Mouse (Mus musculus) c-Kit-positive CD71-negative TER-119-negative erythroid progenitor cells, embryonic 14.5 days (primary cell): ENCODE measurements at regions not wholly inside any gene's neighbourhood (a gene's known extent, or its start where the extent isn't known, plus 50 kb on each side); places are given as distances from the start of the nearest gene placed in this dataset.

Experiments used
- DNase-seq: peaks from one replicate; pipeline ENCODE4 v3.0.0-alpha.2; 2013; ENCODE audit warnings: low read depth

DNA sequence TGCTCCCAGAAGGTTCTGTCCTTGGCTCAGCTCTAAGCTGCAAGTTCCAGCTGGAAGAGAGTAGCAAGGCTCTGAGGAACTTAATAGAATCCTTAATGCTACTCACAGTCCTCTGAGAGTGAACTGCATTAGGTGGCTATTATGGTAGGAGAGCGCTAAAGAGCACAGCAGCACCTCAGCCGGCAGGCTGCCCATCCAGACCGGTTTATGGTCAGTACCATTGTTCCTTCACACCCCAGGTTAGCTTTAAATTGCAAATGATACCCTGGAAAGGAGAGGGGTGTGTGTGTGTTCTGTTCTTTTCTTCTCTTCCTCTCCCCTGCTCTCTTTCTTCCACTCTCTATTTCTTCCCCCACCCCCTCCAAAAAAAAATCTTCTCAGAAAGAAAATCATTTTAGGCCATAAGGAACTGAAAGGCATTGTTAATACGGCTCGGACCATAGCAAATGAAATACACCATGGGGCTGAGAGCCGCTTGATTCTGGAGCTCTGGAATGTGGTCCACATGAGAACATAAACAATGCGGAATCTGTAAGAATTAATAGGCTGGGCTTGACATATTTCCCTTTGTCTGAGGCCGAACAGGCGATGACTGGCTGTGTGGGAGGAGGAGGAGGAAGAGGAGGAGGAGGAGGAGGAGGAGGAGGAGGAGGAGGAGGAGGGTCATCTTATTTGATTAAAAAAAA, 263.8 kb upstream of the Irx3 start:
- no peak for DNase-seq

DNA sequence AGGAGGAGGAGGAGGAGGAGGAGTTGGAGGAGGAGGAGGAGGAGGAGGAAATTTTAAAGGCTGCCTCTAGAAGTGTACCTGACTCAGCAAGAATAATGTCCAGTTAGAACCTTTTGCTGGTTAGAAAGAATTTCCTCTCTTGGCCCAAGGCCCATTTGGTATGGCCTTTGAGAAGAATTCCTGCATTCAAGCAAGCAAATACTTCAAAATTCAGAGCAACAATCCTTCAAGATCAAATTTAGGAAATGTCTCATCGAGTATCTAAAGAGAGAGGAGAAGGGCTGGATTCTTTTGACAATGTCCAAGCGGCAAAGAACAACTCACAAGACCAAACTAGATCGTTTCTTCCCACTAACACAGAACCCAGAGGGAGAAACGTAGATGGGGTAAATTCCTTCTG, 263.1 kb upstream of the Irx3 start:
- no peak for DNase-seq

DNA sequence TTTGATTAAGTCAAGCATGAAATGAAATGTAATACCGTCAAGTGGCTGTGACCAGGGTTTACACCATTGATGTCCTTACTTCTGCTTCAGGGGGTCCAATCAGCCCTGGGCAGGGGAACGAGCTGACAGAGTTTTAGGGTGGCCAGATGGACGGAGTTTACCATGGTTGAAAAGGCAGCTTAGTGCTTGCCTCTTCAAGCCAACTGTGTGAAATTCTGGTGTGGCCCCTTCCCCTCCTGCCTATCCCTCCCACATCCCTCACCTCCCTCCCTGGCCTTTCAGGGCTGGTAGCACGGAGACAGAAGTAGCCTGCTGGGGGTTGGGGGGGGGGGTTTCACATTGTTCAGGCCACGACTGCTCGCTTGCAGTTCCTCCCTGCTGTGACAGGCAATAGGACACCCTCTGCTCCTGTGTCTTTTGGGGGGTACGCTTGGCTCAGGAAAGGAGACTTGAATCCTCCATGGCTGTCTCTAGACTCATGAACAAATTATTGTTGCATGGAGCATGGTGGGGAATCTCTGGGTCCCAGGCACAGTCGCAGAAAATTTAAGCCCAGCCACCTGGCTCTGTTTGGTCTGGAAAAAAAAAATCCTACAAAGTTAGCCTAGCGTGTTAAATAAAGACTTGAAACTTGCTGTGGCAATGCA, 262.4 kb upstream of the Irx3 start:
- DNase-seq: no peak

DNA sequence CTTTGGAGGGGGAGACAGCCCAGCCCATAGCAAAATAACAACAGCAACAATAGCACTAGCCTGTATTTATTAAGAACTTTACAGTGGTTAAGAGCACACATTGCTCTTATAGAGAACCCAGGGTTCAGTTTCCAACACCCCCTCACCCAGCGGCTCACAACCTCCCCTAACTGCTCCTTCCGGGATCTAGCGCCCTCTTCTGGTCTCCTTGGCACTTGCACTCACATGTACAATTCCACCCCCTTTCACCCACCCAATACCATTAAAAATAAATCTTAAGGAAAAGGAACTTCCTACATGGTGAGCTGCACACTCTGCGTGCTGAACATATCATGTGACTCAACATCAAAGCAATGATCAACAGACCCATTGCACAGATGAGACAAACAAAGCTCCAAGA, 261.5 kb upstream of the Irx3 start:
- DNase-seq: no peak

DNA sequence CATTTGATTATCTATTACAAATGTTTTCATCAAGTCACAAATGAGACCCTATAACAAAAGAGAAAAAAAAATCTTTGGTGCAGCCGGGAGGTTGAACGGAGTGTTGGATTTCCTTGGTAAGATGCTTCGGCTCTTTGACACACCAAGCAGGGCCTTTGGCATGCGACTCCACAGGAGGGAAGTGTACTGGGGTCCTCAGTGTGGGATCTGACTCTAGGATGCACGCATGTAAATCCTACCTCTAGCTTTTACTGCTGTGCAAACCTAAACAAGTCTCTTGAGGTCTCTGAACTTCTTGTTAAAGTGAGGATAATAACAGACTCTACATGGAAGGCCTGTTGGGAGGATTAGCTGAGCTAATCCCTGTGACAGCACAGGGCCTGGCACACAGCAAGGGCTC, 257.6 kb upstream of the Irx3 start:
- no peak for DNase-seq

DNA sequence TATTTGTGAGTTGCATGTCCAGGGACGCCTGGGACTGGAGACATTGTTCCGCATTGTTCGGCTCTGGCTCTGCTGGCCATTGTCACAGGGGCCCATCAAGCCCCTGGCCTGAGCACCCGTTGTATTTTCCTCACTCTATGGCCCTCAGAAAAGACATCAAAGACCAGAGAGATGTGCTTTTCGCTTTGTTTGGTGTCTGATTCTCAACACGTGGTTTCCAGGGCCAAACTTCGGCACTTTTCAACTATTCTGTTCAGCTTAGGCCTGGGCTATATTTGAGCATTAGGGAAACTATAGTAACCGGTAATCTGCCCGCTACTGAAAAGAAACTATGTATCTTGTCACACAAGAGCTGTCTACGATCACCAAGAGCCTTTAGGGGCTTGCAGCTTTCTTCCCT, 257.1 kb upstream of the Irx3 start:
- DNase-seq: no peak

DNA sequence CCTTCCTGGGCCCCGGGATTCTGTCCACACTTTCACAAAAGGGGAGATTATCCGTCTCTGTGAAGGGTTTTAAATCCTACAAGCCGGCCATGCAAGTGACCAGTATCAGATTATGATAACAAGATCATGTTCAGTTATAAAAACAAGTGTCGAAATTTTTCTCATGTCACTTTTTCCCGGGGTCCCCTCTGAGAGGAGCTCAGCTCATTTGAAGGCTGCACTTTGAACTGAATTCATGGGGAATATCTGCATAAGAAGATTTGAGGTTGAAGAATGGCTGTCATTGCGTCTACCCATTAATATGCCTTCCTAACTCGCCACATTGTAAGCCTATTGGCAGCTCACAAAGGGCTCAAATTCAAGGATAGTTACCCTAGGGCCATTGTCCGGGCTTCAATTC, 256.0 kb upstream of the Irx3 start:
- DNase-seq: no peak

DNA sequence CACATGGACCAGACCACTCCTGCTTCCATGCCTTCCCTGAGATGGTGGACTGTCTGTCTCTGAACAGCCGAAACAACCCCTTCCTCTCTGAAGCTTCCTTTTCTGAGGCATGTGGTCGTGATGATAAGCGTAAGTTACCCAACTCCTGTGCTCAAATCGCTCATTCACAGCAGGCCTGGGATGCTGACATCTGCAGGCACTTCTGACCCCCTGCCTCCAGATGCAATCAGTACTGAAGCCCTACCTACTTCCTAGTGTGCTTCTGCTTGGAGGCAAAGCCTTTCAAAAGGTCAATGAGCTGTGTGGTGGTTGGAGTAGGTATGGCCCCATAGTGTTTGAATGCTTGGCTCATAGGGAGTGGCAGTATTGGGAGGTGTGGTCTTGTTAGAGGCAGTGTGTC, 253.7 kb upstream of the Irx3 start:
- DNase-seq: no peak

DNA sequence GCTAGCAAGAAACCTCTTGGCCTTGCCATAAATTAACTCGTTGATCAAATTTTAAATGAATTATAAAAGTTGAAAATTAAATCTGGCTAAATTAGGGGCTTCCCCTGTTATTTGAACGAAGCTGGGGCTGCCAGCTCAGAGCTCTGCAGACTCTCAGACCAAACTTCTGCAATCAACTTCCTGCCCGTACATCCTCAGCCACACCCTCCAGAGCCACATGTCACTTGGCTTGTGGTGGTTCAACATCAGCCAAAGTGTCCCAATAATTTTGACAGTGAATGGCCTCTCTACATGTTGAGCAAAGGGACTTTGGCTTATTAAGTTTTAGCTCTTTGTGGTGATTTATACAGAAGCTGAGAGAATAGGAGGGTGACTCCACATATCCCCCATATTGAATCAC, 242.8 kb upstream of the Irx3 start:
- no peak for DNase-seq

DNA sequence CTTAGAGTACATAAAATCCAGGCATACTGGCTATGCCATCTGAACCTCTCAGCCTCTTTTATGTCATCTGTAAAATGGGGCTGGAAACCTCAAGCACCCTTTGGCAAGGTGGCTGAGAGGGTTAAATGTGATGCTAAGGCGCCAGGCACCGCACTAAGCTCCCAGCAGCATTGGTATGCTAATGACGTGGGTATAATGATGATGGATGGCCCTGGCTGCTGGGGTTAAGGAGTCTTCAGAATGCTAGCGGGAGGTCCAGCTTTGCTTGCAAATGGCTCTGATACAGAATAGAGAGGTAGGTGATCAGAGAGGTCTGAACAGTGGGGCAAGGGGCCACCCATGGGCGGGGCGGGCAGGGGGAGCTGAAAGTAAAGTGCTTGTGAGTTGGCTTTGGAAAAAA, 241.1 kb upstream of the Irx3 start:
- DNase-seq: no peak

DNA sequence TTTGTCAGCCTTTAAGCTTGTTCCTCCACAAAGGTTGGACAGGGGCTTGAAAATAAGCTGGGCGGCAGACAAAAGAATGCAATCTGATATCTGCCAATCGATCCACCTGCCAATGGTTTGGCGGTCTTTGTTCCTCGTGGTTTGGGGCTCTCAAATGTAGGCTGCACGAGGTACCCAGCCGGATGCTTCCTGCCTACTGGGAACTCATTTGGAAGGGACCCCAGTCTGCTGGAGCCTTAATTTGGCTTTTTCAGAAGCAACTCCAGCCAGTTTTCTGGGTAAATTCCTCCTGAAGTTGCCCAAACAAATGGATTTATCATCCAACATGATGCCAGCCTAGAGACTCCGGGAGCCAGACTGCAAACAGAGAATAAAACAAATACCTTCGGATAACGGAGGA, 228.1 kb upstream of the Irx3 start:
- DNase-seq: no peak

DNA sequence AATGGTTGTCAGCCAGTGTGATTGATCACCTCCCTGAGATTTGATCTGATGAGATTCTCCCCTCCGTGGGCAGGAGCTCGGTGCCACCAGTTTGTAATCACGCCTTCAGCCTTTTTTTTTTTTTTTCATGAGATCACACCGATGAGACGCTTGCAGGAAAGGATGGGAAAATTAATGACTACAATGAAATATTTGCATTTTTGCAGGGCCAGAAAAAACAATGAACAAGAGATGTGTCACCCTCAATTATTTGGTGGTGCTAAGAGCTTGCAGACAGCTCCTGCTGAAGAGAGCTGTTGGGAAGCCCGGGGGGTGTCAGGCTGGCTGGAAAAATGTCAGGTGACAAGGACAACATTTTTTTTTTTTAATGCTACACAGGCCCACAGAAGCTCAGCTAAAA, 227.6 kb upstream of the Irx3 start:
- no peak for DNase-seq

DNA sequence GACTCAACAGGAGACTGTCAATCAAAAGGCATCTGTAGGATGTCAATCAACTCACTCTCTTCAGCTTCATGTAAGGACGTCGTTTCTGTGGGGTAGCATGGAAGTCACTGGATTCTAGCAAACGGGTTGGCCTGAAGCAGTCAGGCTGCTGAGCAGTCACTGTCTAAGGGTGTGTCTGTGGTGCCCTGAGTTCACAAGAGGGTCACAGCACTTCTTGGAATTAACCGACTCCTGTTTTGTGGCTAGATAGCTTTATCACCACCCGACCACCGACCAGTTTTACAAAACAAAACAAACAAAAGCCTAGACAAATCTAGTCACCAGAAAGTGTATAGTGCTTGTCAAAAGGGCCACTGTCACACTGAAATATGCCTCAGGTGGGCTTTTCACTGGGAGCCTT, 226.4 kb upstream of the Irx3 start:
- DNase-seq: peak; percentile 19

DNA sequence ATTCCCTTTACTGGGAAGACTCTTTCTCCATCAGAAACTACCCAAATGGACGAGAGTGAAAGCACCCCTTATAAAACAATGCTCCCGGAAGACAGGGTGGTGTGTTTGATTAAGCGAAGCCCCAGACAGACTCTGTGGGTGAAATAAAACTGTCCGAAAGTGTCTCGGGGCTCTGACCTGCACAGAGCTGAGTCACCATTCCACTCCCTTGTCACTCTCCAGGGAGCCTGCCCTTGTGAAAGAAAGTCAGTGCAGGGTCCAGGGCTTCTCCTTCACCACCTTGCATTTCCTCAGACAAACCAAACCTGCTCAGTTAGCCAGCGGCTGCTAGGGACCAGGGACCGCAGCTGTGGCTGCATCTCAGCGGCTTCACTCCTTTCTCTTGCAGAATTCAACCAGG, 222.3 kb upstream of the Irx3 start:
- no peak for DNase-seq

DNA sequence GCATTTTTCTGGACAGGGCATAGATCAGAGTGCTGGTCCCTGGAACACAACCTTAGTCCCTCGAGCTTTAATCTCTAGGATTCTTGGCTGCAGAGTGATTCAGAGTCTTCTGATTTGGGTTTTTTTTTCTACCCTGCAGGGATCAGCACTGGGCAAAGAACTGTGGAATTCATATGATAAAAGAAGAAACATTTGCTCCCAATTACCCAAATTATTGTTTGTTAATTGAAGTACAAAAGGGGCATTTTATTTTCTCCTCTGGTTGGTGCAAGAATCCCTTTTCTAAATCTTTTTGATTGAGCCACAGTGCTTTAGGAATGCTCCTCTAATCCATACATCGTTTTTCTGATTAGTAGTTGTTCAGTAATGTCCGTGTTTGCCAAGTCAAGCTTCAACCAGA, 219.7 kb upstream of the Irx3 start:
- no peak for DNase-seq

DNA sequence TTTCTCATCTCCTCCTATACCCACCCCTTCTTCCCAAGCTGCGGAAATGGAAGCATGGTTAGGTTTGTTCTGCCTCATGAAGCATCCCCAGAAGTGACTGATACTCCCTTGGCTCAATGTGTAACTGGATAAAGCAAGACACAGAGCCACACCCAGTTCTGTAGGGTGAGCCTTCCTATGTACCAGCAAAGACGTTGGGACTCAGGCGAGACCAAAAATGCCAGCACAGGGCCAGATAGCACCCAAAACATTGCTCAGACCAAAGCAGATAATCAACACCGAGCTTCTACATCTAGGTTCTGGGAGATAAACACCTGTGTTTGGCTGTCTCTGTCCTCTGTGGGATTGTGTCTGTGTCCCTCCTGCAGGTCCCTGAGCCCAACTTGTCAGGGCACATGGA, 212.8 kb upstream of the Irx3 start:
- no peak for DNase-seq

DNA sequence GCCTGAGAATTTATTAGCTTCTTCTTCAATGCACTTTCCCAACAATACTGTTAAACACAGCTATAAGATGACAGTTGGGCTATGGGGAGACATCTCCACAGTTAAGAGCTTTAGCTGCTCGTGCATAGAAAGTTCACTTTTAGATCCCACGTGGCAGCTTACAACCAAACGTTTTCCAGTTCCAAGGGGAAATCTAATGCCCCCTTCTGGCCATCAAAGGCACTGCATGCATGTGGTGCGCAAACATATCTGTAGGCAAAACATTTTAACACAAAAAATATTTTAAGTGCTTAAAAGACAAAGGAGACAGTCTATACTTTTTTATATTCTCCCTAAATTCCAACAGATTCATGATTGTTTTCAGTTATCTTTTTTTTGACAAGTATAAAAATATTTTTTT, 211.3 kb upstream of the Irx3 start:
- no peak for DNase-seq

DNA sequence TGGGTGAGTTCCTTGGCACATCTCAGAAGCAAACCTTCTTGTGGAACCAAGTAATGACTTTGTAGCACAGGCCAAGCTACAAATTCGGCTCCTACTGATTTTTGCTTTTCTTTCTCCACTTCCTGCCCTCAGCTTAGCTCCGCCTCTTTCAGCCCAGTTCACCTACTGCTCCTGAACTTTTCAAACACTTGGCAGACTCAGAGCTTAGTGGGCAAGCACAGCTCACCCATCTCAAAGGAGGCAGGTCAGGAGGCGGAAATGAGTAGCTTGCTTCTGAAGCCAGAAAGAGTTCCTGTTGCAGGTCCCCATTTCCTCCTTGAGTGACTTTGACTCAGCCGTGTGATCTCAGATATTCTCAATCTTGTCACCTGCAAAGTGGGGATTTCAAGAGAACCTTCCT, 208.5 kb upstream of the Irx3 start:
- DNase-seq: no peak

DNA sequence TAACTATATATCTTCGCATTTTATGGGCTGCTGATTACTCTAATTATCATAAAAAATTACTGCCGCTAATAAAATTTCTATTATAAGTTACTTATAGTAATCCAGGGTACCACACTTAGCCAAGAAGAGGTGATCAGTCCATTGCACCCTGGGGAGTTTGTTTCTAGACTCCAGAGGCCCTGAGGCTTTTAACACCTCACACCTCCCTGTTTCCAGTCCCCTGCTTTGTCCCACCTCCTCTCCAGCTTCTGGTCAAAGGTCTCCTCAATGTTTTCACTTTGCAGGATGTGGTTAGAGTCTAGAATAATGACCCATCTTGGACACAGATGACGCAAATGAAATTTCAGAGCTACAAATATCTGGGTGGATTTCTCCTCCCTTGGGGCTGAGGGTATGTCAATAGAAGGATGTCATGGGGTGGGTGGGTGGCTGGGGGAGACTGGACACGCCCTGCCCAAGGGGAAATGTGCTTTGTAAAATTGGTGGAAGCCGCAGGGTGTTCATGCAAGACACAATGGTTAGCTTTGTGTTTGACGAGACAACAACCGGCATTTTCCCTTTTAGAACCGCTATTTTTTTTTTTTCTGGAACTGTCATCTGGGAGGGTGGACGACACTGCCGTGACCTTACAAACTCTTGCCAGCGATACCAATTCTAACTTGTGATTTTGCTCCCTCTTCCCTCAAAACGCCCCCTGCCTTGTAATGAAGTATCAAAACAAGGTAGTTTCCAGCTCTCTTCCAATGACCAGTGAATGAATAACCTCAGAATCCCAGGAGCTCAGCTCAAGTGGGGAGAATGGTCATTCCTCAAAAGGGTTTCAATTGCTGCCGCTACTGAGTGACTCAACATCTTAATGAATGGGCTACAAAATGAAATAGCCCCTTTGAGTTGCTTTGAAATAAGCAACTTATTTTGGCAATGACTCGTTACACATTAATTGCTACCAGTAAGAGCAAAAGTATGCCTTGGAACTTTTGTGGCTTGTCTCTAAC, 207.0 kb upstream of the Irx3 start:
- DNase-seq: no peak

DNA sequence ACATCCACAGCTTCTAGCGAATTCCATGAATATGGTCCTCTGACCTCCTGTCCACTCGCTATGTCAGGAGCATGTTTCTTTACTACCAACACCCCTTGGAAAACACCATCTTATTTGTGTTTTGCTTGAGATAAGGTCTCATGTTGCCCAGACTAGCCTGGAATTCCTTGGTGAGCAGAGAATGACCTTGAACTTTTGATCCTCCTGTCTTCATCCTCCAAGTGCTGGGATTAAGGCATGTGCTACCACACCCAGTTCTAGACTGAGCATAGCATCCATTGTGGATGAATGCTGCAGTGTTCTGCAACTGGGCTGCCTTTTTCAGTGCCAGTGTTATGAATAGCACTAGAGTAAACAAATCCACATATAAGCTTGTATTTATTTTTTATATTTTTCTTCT, 203.2 kb upstream of the Irx3 start:
- DNase-seq: no peak

DNA sequence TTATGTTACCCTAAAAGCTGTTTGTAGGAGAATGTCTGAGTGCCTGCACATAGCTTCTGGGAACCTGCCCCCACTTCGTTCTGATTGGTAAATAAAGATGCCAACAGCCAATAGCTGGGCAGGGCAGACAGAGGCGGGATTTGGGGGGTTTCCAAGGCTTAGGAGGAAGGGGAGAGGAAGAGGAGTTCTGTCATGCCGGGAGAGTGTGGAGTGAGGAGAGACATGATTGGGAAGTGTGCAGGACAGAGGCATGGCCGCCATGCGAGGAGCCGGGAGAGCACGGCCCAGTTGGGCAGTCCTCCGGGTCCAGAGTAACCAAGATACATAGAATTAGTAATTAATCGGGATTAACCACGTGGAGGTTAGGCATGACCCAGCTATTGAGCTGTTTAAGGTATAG, 202.7 kb upstream of the Irx3 start:
- DNase-seq: no peak

DNA sequence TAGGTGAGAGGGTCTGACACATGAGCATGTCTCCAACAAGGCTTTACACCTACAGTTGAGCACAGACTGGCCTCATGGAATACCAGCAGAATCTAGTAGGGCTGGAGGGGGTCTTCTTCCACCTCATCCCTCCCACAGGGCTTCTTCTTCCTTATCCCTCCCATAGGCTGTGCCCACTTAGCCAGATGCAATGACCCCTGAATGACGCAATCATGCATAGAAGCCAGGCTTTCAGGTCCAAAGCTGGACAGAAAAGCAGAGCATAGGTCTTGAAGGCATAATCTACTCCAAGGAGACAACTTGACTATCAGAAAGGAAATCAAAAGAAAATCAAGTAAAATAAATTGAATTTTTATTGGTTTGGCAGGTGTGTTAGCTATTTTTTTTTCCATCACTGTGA, 198.5 kb upstream of the Irx3 start:
- DNase-seq: no peak

DNA sequence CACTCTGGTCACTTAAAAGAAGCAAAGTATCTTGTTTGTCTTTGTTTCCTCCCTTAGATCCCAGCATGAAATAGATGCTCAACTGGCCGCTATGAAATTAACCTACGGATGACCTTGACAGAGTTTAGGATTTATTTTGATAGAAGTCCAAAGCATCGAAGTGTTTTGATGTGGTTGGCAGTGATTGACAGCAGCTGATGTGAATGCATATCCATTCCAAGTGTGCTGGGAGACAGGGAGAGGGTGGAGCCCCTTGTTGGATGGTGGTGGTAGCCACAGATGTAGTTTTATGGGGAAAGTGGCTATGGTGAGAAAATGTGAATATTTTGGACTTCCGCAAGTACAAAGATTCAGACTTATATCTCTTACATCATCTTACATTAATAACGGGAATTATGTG, 197.8 kb upstream of the Irx3 start:
- DNase-seq: no peak
